Mouse (Mus musculus): ENCODE measurements around the gene Scgb2b11. TPM values are rescaled to one million over a fixed set of nuclear protein-coding genes. Genes with fewer than 3 reads are reported as not detected.
"Not testable (repeated sequence)": the region's sequence is repeated elsewhere in the genome, so short reads cannot be mapped to it uniquely, and the experiment has no call there.

Gene Scgb2b11
- not detected in 2 replicates for polyA plus RNA-seq (2014; fragmentation: Nextera tagmentation; extraction: Ambion mirVana)

- H3K4me2 ChIP-seq; ATAC-seq (replicated peaks; ENCODE audit: low FRiP score); H3K4me1 ChIP-seq (replicated peaks; ENCODE audit: control insufficient read depth, insufficient read depth, low read length); H3K4me3 ChIP-seq (ENCODE audit: low read depth, low read length); DNase-seq (ENCODE audit: low spot score); H3K27me3 ChIP-seq (replicated peaks; ENCODE audit: control insufficient read depth, insufficient read depth, low read length); H3K36me3 ChIP-seq (ENCODE audit: control insufficient read depth, insufficient read depth, low read length); H3K9ac ChIP-seq (ENCODE audit: low read depth, low read length); H3K27ac ChIP-seq (ENCODE audit: low read depth, low read length); H3K9me3 ChIP-seq (ENCODE audit: control insufficient read depth, low read length): not testable (repeated sequence)
- WGBS = 76% methylated on average over 2 of the region's 2 CpGs
Observed at GRCm38 (mm10) chr7:32211045-32211444, at the start of gene Scgb2b11. Scgb2b11 (minus strand) TSS chr7:32211145.

- no CpG with 5 or more reads among the region's 2 CpGs for WGBS
- not testable (repeated sequence) for ATAC-seq (replicated peaks; ENCODE audit: low FRiP score); H3K4me3 ChIP-seq (ENCODE audit: low read depth, low read length); DNase-seq (ENCODE audit: low spot score); H3K9ac ChIP-seq (ENCODE audit: low read depth, low read length); H3K27ac ChIP-seq (ENCODE audit: low read depth, low read length); H3K4me1 ChIP-seq (replicated peaks; ENCODE audit: control insufficient read depth, insufficient read depth, low read length); H3K36me3 ChIP-seq (ENCODE audit: control insufficient read depth, insufficient read depth, low read length); H3K27me3 ChIP-seq (replicated peaks; ENCODE audit: control insufficient read depth, insufficient read depth, low read length); H3K9me3 ChIP-seq (ENCODE audit: control insufficient read depth, low read length); H3K4me2 ChIP-seq
Observed at GRCm38 (mm10) chr7:32222540-32222939, 11.6 kb upstream of the Scgb2b11 start, which contains the start of gene Scgb1b11. Scgb1b11 (plus strand) TSS chr7:32222840.

Other genes with a start within 250 kb of the Scgb2b11 start
- gene Scgb1b10, start 110.3 kb downstream of the Scgb2b11 start, polyA plus RNA-seq (2014; fragmentation: Nextera tagmentation; extraction: Ambion mirVana) = not detected in 2 replicates
- not detected in 2 replicates for gene Scgb1b11, start 11.7 kb upstream of the Scgb2b11 start, polyA plus RNA-seq (2014; fragmentation: Nextera tagmentation; extraction: Ambion mirVana)
- gene Scgb2b12, start 116.1 kb upstream of the Scgb2b11 start, polyA plus RNA-seq (2014; fragmentation: Nextera tagmentation; extraction: Ambion mirVana) = not detected in 2 replicates
- not detected in 2 replicates for gene Scgb1b12, start 123.0 kb upstream of the Scgb2b11 start, polyA plus RNA-seq (2014; fragmentation: Nextera tagmentation; extraction: Ambion mirVana)
- gene Scgb1b29, start 230.4 kb upstream of the Scgb2b11 start, polyA plus RNA-seq (2014; fragmentation: Nextera tagmentation; extraction: Ambion mirVana) = not detected in 2 replicates